Mouse (Mus musculus) hematopoietic stem cell, adult 5-6 weeks (primary cell): ENCODE data around the gene Pum2. TPM values are rescaled to one million over a fixed set of nuclear protein-coding genes. Genes with fewer than 3 reads are reported as not detected.
A peak's percentile ranks its signal among the peaks of the same experiment; 100 is the strongest.

Source experiments
- ATAC-seq, 2 experiments: fragments of 125-278 bp in 1 of 2; replicated peaks in 1 of 2; 2 replicates each; pipeline ENCODE4 v1.8.0; 2016 to 2017; ENCODE audit warnings: inconsistent platforms in 2 of 2, mild to moderate bottlenecking in 2 of 2, moderate number of reproducible peaks in 2 of 2, low read depth in 1 of 2, moderate TSS enrichment in 1 of 2; ENCODE audit not compliant: low FRiP score in 2 of 2, poor library complexity in 2 of 2, severe bottlenecking in 2 of 2, insufficient read depth in 1 of 2, low TSS enrichment in 1 of 2
- total RNA-seq: library from RNA; stranded (forward); fragments of 172-1452, 232-1000 nt; gene quantifications from 2 replicates; pipeline ENCODE4 v1.2.3, GENCODE M21; 2017

The Pum2 gene
- total RNA-seq, 1 experiment from 2014 or later = 173 TPM

GRCm38 (mm10) chr12:8776206-8776605, 102.3 kb downstream of the Pum2 start:
- no peak for ATAC-seq

DNA sequence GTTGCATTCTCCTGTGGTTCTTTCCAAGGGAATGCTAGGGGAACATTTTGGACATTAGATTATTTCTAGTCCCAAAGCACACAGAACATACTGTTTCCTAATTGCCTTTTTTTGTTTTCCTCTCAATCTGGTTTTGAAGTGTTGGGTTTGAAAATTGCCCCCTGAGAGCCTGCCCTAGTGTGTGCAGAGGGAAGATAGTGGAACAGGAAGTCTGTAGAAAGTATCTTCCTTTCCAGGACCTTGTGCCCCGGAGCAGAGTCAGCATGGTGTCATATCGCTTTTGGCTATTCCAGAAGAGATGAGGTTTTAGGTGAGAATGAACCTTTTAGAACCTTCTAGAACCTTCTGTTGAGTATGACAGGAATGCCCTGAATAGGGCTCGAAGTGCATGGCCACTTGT, 102.8 kb downstream of the Pum2 start:
- no peak for ATAC-seq

DNA sequence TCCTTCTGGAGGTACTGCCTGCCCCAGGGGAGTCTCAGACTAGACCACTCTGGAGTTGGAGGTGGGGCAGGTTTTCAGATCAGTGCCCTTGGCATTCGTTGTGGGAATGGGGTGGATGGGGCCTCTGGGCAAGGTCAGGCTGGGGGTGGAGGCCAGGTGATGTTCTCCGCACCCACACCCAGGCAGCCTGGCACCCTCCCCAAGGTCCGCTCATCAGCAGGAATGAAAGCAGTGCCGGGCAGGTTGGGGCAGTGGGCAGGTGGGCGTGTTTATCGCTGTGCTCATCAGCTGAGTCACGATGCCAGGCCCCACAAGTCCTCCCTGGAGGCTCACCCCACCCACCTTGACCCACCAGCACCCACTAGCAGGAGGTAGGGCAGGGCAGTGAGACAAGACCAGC, 104.2 kb downstream of the Pum2 start:
- no peak for ATAC-seq

- no peak for ATAC-seq
Observed at GRCm38 (mm10) chr12:8779851-8780250, 105.9 kb downstream of the Pum2 start.

DNA sequence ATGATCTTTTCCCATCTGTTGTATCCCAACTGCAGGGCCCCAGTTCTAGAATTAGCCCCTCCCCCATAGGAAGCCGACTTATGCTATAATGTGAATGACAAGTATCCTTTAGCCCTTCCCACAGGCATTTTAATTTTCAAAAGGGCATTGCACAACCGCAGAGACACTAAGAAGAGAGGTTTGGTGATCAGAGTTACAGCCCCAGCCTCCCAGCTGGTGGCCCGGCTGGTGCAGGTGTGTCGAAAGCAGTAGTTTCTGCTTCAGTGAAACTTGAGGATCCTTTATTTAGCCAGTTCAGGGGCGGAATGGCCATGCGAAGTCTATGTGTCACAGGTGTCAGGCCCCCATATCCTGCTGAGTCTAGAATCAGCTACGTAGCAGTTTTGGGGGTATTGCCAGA, 107.2 kb downstream of the Pum2 start:
- no peak for ATAC-seq

DNA sequence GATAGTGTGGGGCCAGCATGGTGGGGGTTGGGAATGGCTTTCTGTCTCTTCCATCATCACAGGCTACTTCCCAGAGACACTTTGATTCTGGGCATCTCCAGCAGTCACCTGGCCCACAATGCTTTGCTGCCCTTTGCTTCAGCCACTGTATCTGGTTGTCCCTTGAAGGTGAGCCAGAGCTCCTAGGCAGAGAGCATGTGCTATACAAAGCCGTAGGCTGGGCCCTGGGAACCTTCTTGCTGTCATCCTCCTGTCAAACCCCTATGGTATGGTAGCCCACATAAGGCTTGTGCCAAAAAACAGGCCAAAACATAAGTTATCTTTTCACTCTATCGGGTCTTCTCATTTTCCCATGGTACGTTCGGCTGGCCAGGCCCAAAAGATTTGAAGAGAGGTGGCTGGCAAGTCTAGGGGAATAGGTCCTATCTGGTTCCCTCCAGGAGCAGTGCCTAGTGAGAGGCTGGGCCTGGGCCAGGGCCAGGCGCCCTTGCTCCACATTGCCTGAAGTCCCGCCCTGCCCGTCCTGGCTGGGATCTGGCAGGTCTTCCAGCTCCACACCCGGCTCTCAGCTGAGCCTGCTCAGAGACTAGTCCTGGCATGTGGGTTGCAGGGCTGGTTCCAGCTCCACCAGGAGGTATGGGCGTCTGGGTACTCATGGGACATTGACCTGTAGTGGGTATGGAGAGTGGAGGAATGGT, 107.9 kb downstream of the Pum2 start:
- ATAC-seq = no peak

DNA sequence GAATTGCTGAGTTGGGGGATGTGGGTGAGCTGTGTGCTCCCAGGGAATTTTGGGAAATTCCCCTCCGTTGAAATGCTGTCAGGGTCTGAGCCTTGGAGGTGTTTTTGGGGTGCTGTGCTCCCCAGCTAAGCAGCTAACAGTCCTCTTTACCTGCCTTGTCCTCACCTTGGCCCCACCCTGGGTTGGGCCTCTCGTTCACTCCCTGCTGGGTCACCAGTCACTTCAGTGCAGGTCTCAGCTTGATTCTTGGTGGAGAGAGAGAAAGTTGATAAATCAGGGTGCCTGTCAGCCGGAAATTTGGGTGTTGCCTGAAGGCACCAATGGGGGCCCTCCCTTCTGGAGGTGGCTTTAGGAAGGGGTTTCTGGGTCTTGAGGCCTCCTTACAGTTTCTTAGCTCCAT, 108.6 kb downstream of the Pum2 start:
- no peak for ATAC-seq

GRCm38 (mm10) chr12:8784189-8784588, 110.3 kb downstream of the Pum2 start:
- ATAC-seq = no peak

GRCm38 (mm10) chr12:8786476-8786875, 112.5 kb downstream of the Pum2 start:
- no peak for ATAC-seq

- ATAC-seq = peak; percentile 78 to 80
Observed at GRCm38 (mm10) chr12:8786984-8787730, 113.2 kb downstream of the Pum2 start.

- no peak for ATAC-seq
Observed at GRCm38 (mm10) chr12:8788469-8788868, 114.5 kb downstream of the Pum2 start.

DNA sequence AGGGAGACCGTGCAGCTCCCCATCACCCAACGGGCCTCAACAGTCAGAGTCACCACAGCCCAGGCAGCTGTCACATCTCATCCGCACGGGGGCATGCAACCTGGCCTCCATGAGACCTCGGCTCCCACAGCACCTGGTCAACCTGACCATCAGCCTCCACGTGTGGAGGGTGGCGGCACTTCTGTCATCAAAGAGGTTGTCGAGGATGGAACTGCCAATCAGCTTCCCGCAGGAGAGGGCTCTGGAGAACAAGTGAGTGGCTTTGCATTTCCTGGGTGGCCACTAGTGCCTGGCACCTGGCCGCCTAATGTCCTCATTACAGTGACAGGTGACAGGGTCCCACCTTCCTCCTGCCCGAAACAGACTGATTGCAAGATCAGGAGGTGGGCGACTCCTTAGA, 116.7 kb downstream of the Pum2 start:
- ATAC-seq = no peak

GRCm38 (mm10) chr12:8793410-8794051, 119.6 kb downstream of the Pum2 start:
- no peak for ATAC-seq

- ATAC-seq = no peak
Observed at GRCm38 (mm10) chr12:8797936-8798335, 124.0 kb downstream of the Pum2 start.

DNA sequence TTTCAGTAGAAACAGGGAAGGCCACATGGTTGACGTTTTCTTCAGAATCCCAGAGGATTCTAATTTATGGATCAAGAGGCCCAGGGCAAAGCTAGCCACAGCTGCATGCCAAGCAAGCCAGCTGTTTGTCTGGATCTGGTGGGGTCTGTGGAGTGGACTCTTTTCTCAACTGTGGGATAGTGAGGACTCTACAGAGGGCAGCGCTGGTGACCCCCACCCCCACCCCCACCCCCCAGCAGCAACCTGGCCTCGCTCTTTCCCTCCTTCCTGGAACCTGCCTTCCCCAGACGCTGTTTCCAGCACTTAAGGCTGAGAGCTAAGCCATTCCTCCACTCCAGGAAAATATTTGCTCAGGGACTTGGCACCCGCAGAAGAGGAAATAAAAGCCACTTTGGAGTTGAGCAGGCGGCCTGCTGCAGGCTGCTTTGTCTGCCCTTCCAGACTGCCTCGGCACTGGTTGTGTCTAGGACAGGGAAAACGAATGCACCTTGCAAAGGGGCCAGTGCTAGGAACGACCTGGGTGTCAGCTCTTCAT, 124.6 kb downstream of the Pum2 start:
- ATAC-seq = no peak
